Mouse (Mus musculus) liver, embryonic 14.5 days (tissue): ENCODE measurements around the gene Casc3.

ENCODE experiments used
- CTCF ChIP-seq: IDR thresholded peaks from 2 replicates; pipeline ENCODE4 v1.5.1; 2016; ENCODE audit warnings: antibody characterized with exemption, low read depth, control low read depth
- EP300 ChIP-seq: IDR thresholded peaks from 2 replicates; pipeline ENCODE4 v1.6.1; 2016; ENCODE audit warnings: antibody characterized with exemption, low read depth

- TF ChIP-seq CTCF (no peak), EP300 (no peak)
Measured at GRCm38 (mm10) chr11:98877001-98877400, 72.3 kb downstream of the Casc3 start.
